Mouse (Mus musculus) bone marrow macrophage, adult 2 months (primary cell): ENCODE measurements at regions not wholly inside any gene's neighbourhood (a gene's known extent, or its start where the extent isn't known, plus 50 kb on each side); places are given as distances from the start of the nearest gene placed in this dataset.

Source experiments
- CTCF ChIP-seq: IDR thresholded peaks from 2 replicates; pipeline ENCODE4 v1.5.1; 2012; ENCODE audit warnings: low read depth, mild to moderate bottlenecking, low read length, moderate library complexity
- POLR2A ChIP-seq: IDR thresholded peaks from 2 replicates; pipeline ENCODE4 v1.6.1; 2012; ENCODE audit warnings: mild to moderate bottlenecking, low read depth, low read length, borderline replicate concordance

DNA sequence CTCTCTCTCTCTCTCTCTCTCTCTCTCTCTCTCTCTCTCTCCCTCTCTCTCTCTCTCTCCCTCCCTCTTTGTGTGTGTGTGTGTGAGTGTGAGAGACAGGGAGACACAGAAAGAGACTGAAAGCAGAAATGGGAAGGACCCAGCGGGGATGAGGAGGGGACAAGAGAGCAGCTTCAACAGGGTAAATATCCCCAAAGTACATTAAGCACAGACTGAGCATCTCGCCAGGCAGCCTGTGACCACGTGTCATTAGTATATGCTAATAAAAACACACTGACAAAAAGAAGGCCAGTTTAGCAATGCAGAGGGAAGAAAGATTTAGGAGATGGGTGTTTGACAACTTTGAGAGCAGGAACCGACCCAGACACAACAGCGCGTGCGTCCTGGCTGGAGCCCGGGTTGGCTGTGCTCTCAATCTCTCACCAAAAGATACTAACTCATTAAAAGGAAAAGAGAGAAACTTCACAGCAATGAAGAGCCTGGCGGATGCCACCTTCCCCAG is 648.2 kb upstream of the 3110018I06Rik start:
- TF ChIP-seq CTCF, result no peak
- no peak for TF ChIP-seq POLR2A
